Mouse (Mus musculus) limb, embryonic 14.5 days (tissue): Measurements from ENCODE around the gene Lsamp. TPM values are rescaled to one million over a fixed set of nuclear protein-coding genes. Genes with fewer than 3 reads are reported as not detected.

Source experiments
- ATAC-seq: fragments of 200-750 bp; cut with Nextera tagmentation; 2 replicates; pipeline ENCODE4 v1.8.0; 2017; ENCODE audit warnings: low read depth, moderate number of reproducible peaks, moderate TSS enrichment; ENCODE audit not compliant: low FRiP score
- DNase-seq: peaks from one replicate; pipeline ENCODE4 v3.0.0-alpha.2; 2015; ENCODE audit warnings: low spot score
- H3K27ac ChIP-seq: fragments of 300-500 bp; sonication (generic); replicated peaks from 2 replicates; pipeline ENCODE4 v1.5.1; 2014; ENCODE audit warnings: low read depth, mild to moderate bottlenecking, low read length, moderate library complexity, mixed read lengths
- H3K27me3 ChIP-seq: fragments of 300-500 bp; sonication (generic); 2 replicates; pipeline ENCODE4 v1.6.1; 2014; ENCODE audit warnings: low read length, mixed read lengths; ENCODE audit not compliant: control insufficient read depth, insufficient read depth
- H3K36me3 ChIP-seq: fragments of 300-500 bp; sonication (generic); 2 replicates; pipeline ENCODE4 v1.6.1; 2014; ENCODE audit warnings: mild to moderate bottlenecking, low read length, moderate library complexity, mixed read lengths; ENCODE audit not compliant: control insufficient read depth, insufficient read depth
- H3K4me1 ChIP-seq: fragments of 300-500 bp; sonication (generic); 2 replicates; pipeline ENCODE4 v1.6.1; 2014; ENCODE audit warnings: antibody characterized with exemption, low read length, mixed read lengths; ENCODE audit not compliant: control insufficient read depth, insufficient read depth
- H3K4me2 ChIP-seq: fragments of 300-500 bp; sonication (generic); replicated peaks from 2 replicates; pipeline ENCODE4 v1.6.1; 2014; ENCODE audit warnings: low read depth, mild to moderate bottlenecking, low read length, moderate library complexity; ENCODE audit not compliant: severe bottlenecking
- H3K4me3 ChIP-seq: fragments of 300-500 bp; sonication (generic); replicated peaks from 2 replicates; pipeline ENCODE4 v1.5.1; 2014; ENCODE audit warnings: low read length
- H3K9ac ChIP-seq: fragments of 300-500 bp; sonication (generic); 2 replicates; pipeline ENCODE4 v1.6.1; 2014; ENCODE audit warnings: mild to moderate bottlenecking, low read depth, low read length, moderate library complexity; ENCODE audit not compliant: severe bottlenecking
- H3K9me3 ChIP-seq: fragments of 300-500 bp; sonication (generic); 2 replicates; pipeline ENCODE4 v1.6.1; 2016; ENCODE audit warnings: low read length; ENCODE audit not compliant: control insufficient read depth
- POLR2A ChIP-seq: fragments of 200-500 bp; IDR thresholded peaks from 2 replicates; pipeline ENCODE4 v1.8.0; 2012; ENCODE audit warnings: inconsistent platforms, mild to moderate bottlenecking, moderate library complexity, borderline replicate concordance; ENCODE audit not compliant: insufficient read depth, insufficient read length; ENCODE audit errors: extremely low read depth
- WGBS: fragments of 180-500 bp; shearing (Covaris S2); extraction: QIAGEN DNeasy Blood & Tissue Kit; methylation state at CpG from one replicate; pipeline ENCODE4 v1.1.7; 2014; 5-methylcytosine and 5-hydroxymethylcytosine counted together
- polyA plus RNA-seq, 2 experiments: library from polyadenylated mRNA; depleted of rRNA in 1 of 2; stranded (reverse) in 1 of 2; unstranded in 1 of 2; fragments of >200 nt; fragmentation: Nextera tagmentation in 1 of 2; extraction: Ambion mirVana in 1 of 2; gene quantifications; 2 replicates each; pipeline versions ENCODE4 v1.2.1 to v1.2.3; 2012 to 2014

The Lsamp gene
- polyA plus RNA-seq, 2 experiments, result 5.3 to 11.8 TPM

GRCm38 (mm10) chr16:41317992-41318391 lies 1333.8 kb downstream of the Lsamp start:
- Histone ChIP-seq H3K27me3 (no peaks in the 10 kb centered on the region), H3K4me3 (no peak overlapping the region), H3K9ac (no peak overlapping the region), H3K4me2 (no peak overlapping the region), H3K9me3 (no peaks in the 10 kb centered on the region), H3K27ac (no peak overlapping the region), H3K4me1 (no peaks in the 10 kb centered on the region), H3K36me3 (no peaks in the 10 kb centered on the region)
- 68% methylated on average over 3 of the region's 3 CpGs for WGBS
- DNase-seq (no peak), ATAC-seq (no peak)
- no peak for TF ChIP-seq POLR2A

GRCm38 (mm10) chr16:41343431-41343830 lies 1359.3 kb downstream of the Lsamp start:
- Histone ChIP-seq H3K4me3 (no peak overlapping the region), H3K4me1 (no peaks in the 10 kb centered on the region), H3K9ac (no peak overlapping the region), H3K27ac (no peak overlapping the region), H3K9me3 (no peaks in the 10 kb centered on the region), H3K27me3 (no peaks in the 10 kb centered on the region), H3K4me2 (no peak overlapping the region), H3K36me3 (no peaks in the 10 kb centered on the region)
- no peak for TF ChIP-seq POLR2A
- DNase-seq (no peak), ATAC-seq (no peak)
- 74% methylated on average over 1 of the region's 1 CpGs for WGBS

- H3K9me3 ChIP-seq, result no peaks in the 10 kb centered on the region
- no peak overlapping the region for H3K9ac ChIP-seq
- no peak for TF ChIP-seq POLR2A
- no peak for DNase-seq
- H3K4me3 ChIP-seq, result no peak overlapping the region
- no peak for ATAC-seq
- H3K27me3 ChIP-seq, result no peaks in the 10 kb centered on the region
- no peak overlapping the region for H3K4me2 ChIP-seq
- no peaks in the 10 kb centered on the region for H3K4me1 ChIP-seq
- no peaks in the 10 kb centered on the region for H3K36me3 ChIP-seq
- WGBS, result 79% methylated on average over 2 of the region's 2 CpGs
- no peak overlapping the region for H3K27ac ChIP-seq
Observed at GRCm38 (mm10) chr16:41365138-41365537, 1381.0 kb downstream of the Lsamp start.

- TF ChIP-seq POLR2A, result no peak
- WGBS, result 41% methylated on average over 3 of the region's 3 CpGs
- no peak overlapping the region for H3K4me3 ChIP-seq
- DNase-seq, result no peak
- H3K27me3 ChIP-seq, result no peaks in the 10 kb centered on the region
- no peak overlapping the region for H3K4me2 ChIP-seq
- H3K27ac ChIP-seq, result no peak overlapping the region
- no peaks in the 10 kb centered on the region for H3K9me3 ChIP-seq
- H3K4me1 ChIP-seq, result no peaks in the 10 kb centered on the region
- ATAC-seq, result no peak
- H3K9ac ChIP-seq, result no peak overlapping the region
- no peaks in the 10 kb centered on the region for H3K36me3 ChIP-seq
Observed at GRCm38 (mm10) chr16:41383702-41384101, 1399.5 kb downstream of the Lsamp start.

- WGBS, result 76% methylated on average over 1 of the region's 1 CpGs
- H3K9ac ChIP-seq, result no peak overlapping the region
- ATAC-seq, result no peak
Observed at GRCm38 (mm10) chr16:41384288-41384687, 1400.1 kb downstream of the Lsamp start.

GRCm38 (mm10) chr16:41408850-41409249 lies 1424.7 kb downstream of the Lsamp start:
- Histone ChIP-seq H3K27ac (no peak overlapping the region), H3K9ac (no peak overlapping the region), H3K27me3 (no peaks in the 10 kb centered on the region), H3K9me3 (no peaks in the 10 kb centered on the region), H3K36me3 (no peaks in the 10 kb centered on the region), H3K4me1 (no peaks in the 10 kb centered on the region), H3K4me3 (no peak overlapping the region), H3K4me2 (no peak overlapping the region)
- 60% methylated on average over 7 of the region's 7 CpGs for WGBS
- DNase-seq (no peak), ATAC-seq (no peak)
- TF ChIP-seq POLR2A, result no peak

More at GRCm38 (mm10) chr16:41384288-41384687, 1400.1 kb downstream of the Lsamp start:
- no peaks in the 10 kb centered on the region for H3K4me1 ChIP-seq
- no peak for DNase-seq
- H3K4me3 ChIP-seq, result no peak overlapping the region
- no peaks in the 10 kb centered on the region for H3K36me3 ChIP-seq
- H3K9me3 ChIP-seq, result no peaks in the 10 kb centered on the region
- no peak overlapping the region for H3K4me2 ChIP-seq
- no peaks in the 10 kb centered on the region for H3K27me3 ChIP-seq
- no peak for TF ChIP-seq POLR2A
- H3K27ac ChIP-seq, result no peak overlapping the region
